Mouse (Mus musculus) forebrain, postnatal 0 days (tissue): ENCODE results near the gene Arrdc4. TPM values are rescaled to one million over a fixed set of nuclear protein-coding genes. Genes with fewer than 3 reads are reported as not detected.

Source experiments
- ATAC-seq: fragments of 200-750 bp; cut with Nextera tagmentation; 2 replicates; pipeline ENCODE4 v1.8.0; 2017; ENCODE audit warnings: mild to moderate bottlenecking, moderate library complexity
- DNase-seq: peaks from one replicate; pipeline ENCODE4 v3.0.0-alpha.2; 2015
- H3K27ac ChIP-seq: fragments of 300-500 bp; sonication (generic); 2 replicates; pipeline ENCODE4 v1.5.1; 2014; ENCODE audit warnings: low read depth, mild to moderate bottlenecking, antibody characterized with exemption, low read length, moderate library complexity, mixed read lengths
- H3K27me3 ChIP-seq: fragments of 300-500 bp; sonication (generic); 2 replicates; pipeline ENCODE4 v1.6.1; 2014; ENCODE audit warnings: mild to moderate bottlenecking, low read length, mixed read lengths; ENCODE audit not compliant: insufficient read depth
- H3K36me3 ChIP-seq: fragments of 300-500 bp; sonication (generic); 2 replicates; pipeline ENCODE4 v1.6.1; 2014; ENCODE audit warnings: mild to moderate bottlenecking, moderate library complexity; ENCODE audit not compliant: insufficient read depth
- H3K4me1 ChIP-seq: fragments of 300-500 bp; sonication (generic); 2 replicates; pipeline ENCODE4 v1.6.1; 2014; ENCODE audit warnings: antibody characterized with exemption; ENCODE audit not compliant: insufficient read depth
- H3K4me2 ChIP-seq: fragments of 300-500 bp; sonication (generic); 2 replicates; pipeline ENCODE4 v1.6.1; 2014; ENCODE audit warnings: low read depth, mild to moderate bottlenecking, moderate library complexity
- H3K4me3 ChIP-seq: fragments of 300-500 bp; sonication (generic); 2 replicates; pipeline ENCODE4 v1.5.1; 2014; ENCODE audit warnings: low read depth, low read length, mixed read lengths
- H3K9ac ChIP-seq: fragments of 300-500 bp; sonication (generic); 2 replicates; pipeline ENCODE4 v1.6.1; 2014; ENCODE audit warnings: mild to moderate bottlenecking
- H3K9me3 ChIP-seq: fragments of 300-500 bp; sonication (generic); 2 replicates; pipeline ENCODE4 v1.6.1; 2016; ENCODE audit warnings: low read length
- CTCF ChIP-seq: sonication (generic); IDR thresholded peaks from 2 replicates; pipeline ENCODE4 v1.5.1; 2016; ENCODE audit warnings: antibody characterized with exemption, control low read depth, low read depth
- WGBS: fragments of 180-500 bp; shearing (Covaris S2); extraction: QIAGEN DNeasy Blood & Tissue Kit; methylation state at CpG from one replicate; pipeline ENCODE4 v1.1.7; 2014; 5-methylcytosine and 5-hydroxymethylcytosine counted together
- polyA plus RNA-seq: library from polyadenylated mRNA; unstranded; fragments of >200 nt; fragmentation: Nextera tagmentation; extraction: Ambion mirVana; gene quantifications from 2 replicates; pipeline ENCODE4 v1.2.1, GENCODE M21; 2015
- total RNA-seq: library from RNA; depleted of rRNA; stranded (reverse); fragments of >200 nt; gene quantifications from 2 replicates; pipeline ENCODE4 v1.2.3, GENCODE M21; 2014

Arrdc4 gene
- total and polyA plus RNA-seq, 2 experiments from 2014 or later, result 54.0 to 58.3 TPM

- Histone ChIP-seq H3K4me3 (no peak overlapping the region), H3K27me3 (no peaks in the 10 kb centered on the region), H3K27ac (no peak overlapping the region), H3K4me2 (no peak overlapping the region), H3K4me1 (no peaks in the 10 kb centered on the region), H3K9ac (no peak overlapping the region), H3K9me3 (no peaks in the 10 kb centered on the region), H3K36me3 (no peaks in the 10 kb centered on the region)
- DNase-seq, result no peak
- 89% methylated on average over 1 of the region's 1 CpGs for WGBS
- no peak for ATAC-seq
- no peak for TF ChIP-seq CTCF
These were observed 36.1 kb downstream of the Arrdc4 start for GRCm38 (mm10) chr7:68712928-68713327.

GRCm38 (mm10) chr7:68712425-68712824 lies 36.6 kb downstream of the Arrdc4 start:
- H3K9me3 ChIP-seq, result no peaks in the 10 kb centered on the region
- H3K36me3 ChIP-seq, result no peaks in the 10 kb centered on the region
- 55% methylated on average over 3 of the region's 3 CpGs for WGBS
- no peak overlapping the region for H3K9ac ChIP-seq
- no peak overlapping the region for H3K27ac ChIP-seq
- no peaks in the 10 kb centered on the region for H3K4me1 ChIP-seq
- H3K4me2 ChIP-seq, result no peak overlapping the region
- H3K27me3 ChIP-seq, result no peaks in the 10 kb centered on the region
- no peak for TF ChIP-seq CTCF
- no peak overlapping the region for H3K4me3 ChIP-seq
- DNase-seq, result peak; percentile 86
- peak; percentile 90 for ATAC-seq

- H3K4me1 ChIP-seq, result no peaks in the 10 kb centered on the region
- 84% methylated on average over 1 of the region's 1 CpGs for WGBS
- TF ChIP-seq CTCF, result no peak
These were observed 39.8 kb downstream of the Arrdc4 start for GRCm38 (mm10) chr7:68709319-68709573.

GRCm38 (mm10) chr7:68708563-68709318 lies 40.3 kb downstream of the Arrdc4 start:
- Histone ChIP-seq H3K36me3 (no peaks in the 10 kb centered on the region), H3K9ac (no peak overlapping the region), H3K27ac (no peak overlapping the region), H3K4me2 (no peak overlapping the region), H3K4me3 (no peak overlapping the region), H3K27me3 (no peaks in the 10 kb centered on the region), H3K4me1 (no peaks in the 10 kb centered on the region), H3K9me3 (no peaks in the 10 kb centered on the region)
- TF ChIP-seq CTCF, result no peak
- 88% methylated on average over 3 of the region's 3 CpGs for WGBS
- no peak for ATAC-seq
- DNase-seq, result no peak

More at GRCm38 (mm10) chr7:68709319-68709573, 39.8 kb downstream of the Arrdc4 start:
- ATAC-seq (no peak), DNase-seq (no peak)
- Histone ChIP-seq H3K9me3 (no peaks in the 10 kb centered on the region), H3K36me3 (no peaks in the 10 kb centered on the region), H3K27ac (no peak overlapping the region), H3K27me3 (no peaks in the 10 kb centered on the region), H3K4me2 (no peak overlapping the region), H3K9ac (no peak overlapping the region), H3K4me3 (no peak overlapping the region)

GRCm38 (mm10) chr7:68705162-68705561 lies 43.9 kb downstream of the Arrdc4 start:
- TF ChIP-seq CTCF, result no peak
- H3K9ac ChIP-seq, result no peak overlapping the region
- H3K4me1 ChIP-seq, result no peaks in the 10 kb centered on the region
- ATAC-seq (no peak), DNase-seq (no peak)
- H3K4me2 ChIP-seq, result no peak overlapping the region
- no peaks in the 10 kb centered on the region for H3K27me3 ChIP-seq
- no peak overlapping the region for H3K4me3 ChIP-seq
- no peaks in the 10 kb centered on the region for H3K36me3 ChIP-seq
- H3K27ac ChIP-seq, result no peak overlapping the region
- H3K9me3 ChIP-seq, result no peaks in the 10 kb centered on the region
- WGBS, result 92% methylated on average over 7 of the region's 7 CpGs

- Histone ChIP-seq H3K4me1 (no peaks in the 10 kb centered on the region), H3K9ac (no peak overlapping the region), H3K27me3 (no peaks in the 10 kb centered on the region), H3K36me3 (no peaks in the 10 kb centered on the region), H3K27ac (no peak overlapping the region), H3K9me3 (no peaks in the 10 kb centered on the region), H3K4me2 (no peak overlapping the region), H3K4me3 (no peak overlapping the region)
- no peak for DNase-seq
- 93% methylated on average over 3 of the region's 3 CpGs for WGBS
- TF ChIP-seq CTCF, result no peak
- no peak for ATAC-seq
These were observed 51.7 kb downstream of the Arrdc4 start for GRCm38 (mm10) chr7:68697313-68697712.

- no peaks in the 10 kb centered on the region for H3K36me3 ChIP-seq
- DNase-seq, result no peak
- no peak for TF ChIP-seq CTCF
- no peak overlapping the region for H3K9ac ChIP-seq
- no peaks in the 10 kb centered on the region for H3K27me3 ChIP-seq
- no peak overlapping the region for H3K27ac ChIP-seq
- H3K4me1 ChIP-seq, result no peaks in the 10 kb centered on the region
- WGBS, result 71% methylated on average over 6 of the region's 6 CpGs
- no peak for ATAC-seq
- no peak overlapping the region for H3K4me3 ChIP-seq
- H3K4me2 ChIP-seq, result no peak overlapping the region
- no peaks in the 10 kb centered on the region for H3K9me3 ChIP-seq
These were observed 52.1 kb downstream of the Arrdc4 start for GRCm38 (mm10) chr7:68696908-68697307.
